13 mouse cellular contexts compared by ENCODE assay signal in genomic region chr3:97799267-97799666, GRCm38 (mm10).
DNase-seq lines count a peak whose midpoint lies in the region; ATAC-seq and TF ChIP-seq lines count a peak whose summit lies in the region.
"Had no signal": no experiment of that assay in that cellular context is flagged by ENCODE, and none has a peak within 500 bp of the region (broad histone marks: within the 10 kb centered on the region; RNA-seq: fewer than 3 reads in every experiment).

No protein-coding gene starts in this region.

- no peaks in the 10 kb centered on the region for H3K36me3 ChIP-seq in intestine, embryonic 14.5 days (ENCODE audit: control insufficient read depth, insufficient read depth, low read length)
- no peaks in the 10 kb centered on the region for H3K36me3 ChIP-seq in intestine, embryonic 15.5 days
- no peaks in the 10 kb centered on the region for H3K36me3 ChIP-seq in stomach, postnatal 0 days (ENCODE audit: control insufficient read depth, insufficient read depth, low read length)
- H3K36me3 ChIP-seq: liver, embryonic 15.5 days; stomach, embryonic 15.5 days had no signal

- peak; percentile 59 for TF ChIP-seq CTCF in stomach, postnatal 0 days (IDR thresholded peaks at IDR 0.05; ENCODE audit: low read depth)

- no peak overlapping the region for H3K4me3 ChIP-seq in intestine, embryonic 14.5 days (ENCODE audit: low read depth, low read length)
- H3K4me3 ChIP-seq in intestine, embryonic 15.5 days (replicated peaks) = no peak overlapping the region
- H3K4me3 ChIP-seq in stomach, postnatal 0 days (ENCODE audit: low read depth, low read length) = no peak overlapping the region
- H3K4me3 ChIP-seq: liver, embryonic 15.5 days; stomach, embryonic 15.5 days had no signal

- 0 out of 2 replicates have a peak, but pooled peaks cover 2% of the 10 kb centered on the region for H3K4me1 ChIP-seq in intestine, embryonic 14.5 days (replicated peaks; ENCODE audit: control insufficient read depth, insufficient read depth, low read length)
- H3K4me1 ChIP-seq in intestine, embryonic 15.5 days (replicated peaks) = 0 out of 2 replicates have a peak, but pooled peaks cover 5% of the 10 kb centered on the region
- H3K4me1 ChIP-seq in stomach, postnatal 0 days (replicated peaks; ENCODE audit: control insufficient read depth, insufficient read depth) = no peaks in the 10 kb centered on the region
- H3K4me1 ChIP-seq: liver, embryonic 15.5 days had no signal

- no peaks in the 10 kb centered on the region for H3K9me3 ChIP-seq in intestine, embryonic 14.5 days (ENCODE audit: control insufficient read depth, low read length)
- H3K9me3 ChIP-seq in intestine, embryonic 15.5 days = no peaks in the 10 kb centered on the region
- no peaks in the 10 kb centered on the region for H3K9me3 ChIP-seq in stomach, postnatal 0 days (ENCODE audit: control insufficient read depth, low read length)
- H3K9me3 ChIP-seq: liver, embryonic 15.5 days; stomach, embryonic 15.5 days had no signal

- no peak overlapping the region for H3K9ac ChIP-seq in intestine, embryonic 14.5 days (ENCODE audit: low read length)
- H3K9ac ChIP-seq in intestine, embryonic 15.5 days = no peak overlapping the region
- H3K9ac ChIP-seq in stomach, postnatal 0 days (ENCODE audit: low read length) = no peak overlapping the region
- H3K9ac ChIP-seq: liver, embryonic 15.5 days; stomach, embryonic 15.5 days had no signal

- no peak for TF ChIP-seq EP300 in stomach, postnatal 0 days (optimal IDR thresholded peaks at IDR 0.05)

- no peaks in the 10 kb centered on the region for H3K27me3 ChIP-seq in intestine, embryonic 14.5 days (replicated peaks; ENCODE audit: control insufficient read depth, insufficient read depth, low read length)
- no peaks in the 10 kb centered on the region for H3K27me3 ChIP-seq in intestine, embryonic 15.5 days (replicated peaks)
- H3K27me3 ChIP-seq in stomach, postnatal 0 days (ENCODE audit: control insufficient read depth, insufficient read depth, low read length) = no peaks in the 10 kb centered on the region
- H3K27me3 ChIP-seq: liver, embryonic 15.5 days; stomach, embryonic 15.5 days had no signal

- no peak for ATAC-seq in CD4-positive, CD25-positive, alpha-beta regulatory T cell, adult 4 months
- ATAC-seq in intestine, embryonic 14.5 days (replicated peaks; ENCODE audit: low FRiP score, low TSS enrichment, low read depth) = no peak
- ATAC-seq in intestine, embryonic 15.5 days = no peak
- no peak for ATAC-seq in stomach, postnatal 0 days (ENCODE audit: low FRiP score, low TSS enrichment)

- peak; percentile 14 for DNase-seq in CD4-positive, CD25-positive, alpha-beta regulatory T cell, adult 2 months (ENCODE audit: low read depth, low spot score)
- DNase-seq in intestine, embryonic 14.5 days (ENCODE audit: low spot score) = peak; percentile 41
- DNase-seq in thymus, postnatal 25 days = peak; percentile 2
- no peak for DNase-seq in thymus, adult 18-20 months
- no peak for DNase-seq in stomach, postnatal 0 days (ENCODE audit: low spot score)
- DNase-seq in cerebellum, adult 11 months = no peak
- DNase-seq: cerebellum, adult 9-10 months; kidney, adult 18-20 months; right cerebral cortex, postnatal 25 days had no signal

- 63% methylated on average over 3 of the region's 3 CpGs for WGBS in intestine, embryonic 14.5 days
- WGBS in intestine, embryonic 15.5 days = 69% methylated on average over 3 of the region's 3 CpGs
- 58% methylated on average over 3 of the region's 3 CpGs for WGBS in stomach, postnatal 0 days

- H3K27ac ChIP-seq in intestine, embryonic 14.5 days (ENCODE audit: low read depth) = no peak overlapping the region
- H3K27ac ChIP-seq in intestine, embryonic 15.5 days = no peak overlapping the region
- H3K27ac ChIP-seq in stomach, postnatal 0 days (replicated peaks) = no peak overlapping the region
- H3K27ac ChIP-seq: liver, embryonic 15.5 days; stomach, embryonic 15.5 days had no signal

- H3K4me2 ChIP-seq in intestine, embryonic 14.5 days (ENCODE audit: low read length) = no peak overlapping the region
- H3K4me2 ChIP-seq in intestine, embryonic 15.5 days (replicated peaks) = no peak overlapping the region
- no peak overlapping the region for H3K4me2 ChIP-seq in stomach, postnatal 0 days (replicated peaks; ENCODE audit: low read depth)
- H3K4me2 ChIP-seq: liver, embryonic 15.5 days; stomach, embryonic 15.5 days had no signal

Comparison
In these comparisons a context has a peak if more than half of its experiments do, and no peak if none do; other contexts are left out.
1. DNase-seq: peak in CD4-positive, CD25-positive, alpha-beta regulatory T cell, adult 2 months (single experiment), intestine, embryonic 14.5 days (single experiment) and thymus, postnatal 25 days (single experiment); none in thymus, adult 18-20 months (0 of 2), stomach, postnatal 0 days (single experiment) and cerebellum, adult 11 months (single experiment).